Mouse (Mus musculus) urinary bladder, postnatal 36 days (tissue): ENCODE data around the gene Mup7.
A peak's percentile ranks its signal among the peaks of the same experiment; 100 is the strongest.
"Not testable (repeated sequence)": the region's sequence is repeated elsewhere in the genome, so short reads cannot be mapped to it uniquely, and the experiment has no call there.

ENCODE experiments used
- DNase-seq, 2 experiments: peaks; one replicate each; pipeline ENCODE4 v3.0.0; 2022; ENCODE audit warnings: low spot score in 2 of 2, mixed read lengths in 1 of 2

Mup7 gene

GRCm38 (mm10) chr4:60070375-60070774 lies at the start of gene Mup7:
Gene Mup7, minus strand, starts transcription at chr4:60070475.
- DNase-seq, result not testable (repeated sequence)

GRCm38 (mm10) chr4:60079865-60080264 lies 9.6 kb upstream of the Mup7 start:
- not testable (repeated sequence) for DNase-seq

GRCm38 (mm10) chr4:60029334-60030111 lies 40.8 kb downstream of the Mup7 start:
- not testable (repeated sequence) for DNase-seq

GRCm38 (mm10) chr4:60020141-60020540 lies 50.1 kb downstream of the Mup7 start:
- DNase-seq, result peak in 1 of 2 experiments; percentile 4
